Mouse (Mus musculus): Measurements from ENCODE around the gene Vmn1r3. TPM values are rescaled to one million over a fixed set of nuclear protein-coding genes. Genes with fewer than 3 reads are reported as not detected.
"Not testable (repeated sequence)": the region's sequence is repeated elsewhere in the genome, so short reads cannot be mapped to it uniquely, and the experiment has no call there.

Gene Vmn1r3
- polyA plus RNA-seq, 1 experiment from 2014 or later = not detected

DNA sequence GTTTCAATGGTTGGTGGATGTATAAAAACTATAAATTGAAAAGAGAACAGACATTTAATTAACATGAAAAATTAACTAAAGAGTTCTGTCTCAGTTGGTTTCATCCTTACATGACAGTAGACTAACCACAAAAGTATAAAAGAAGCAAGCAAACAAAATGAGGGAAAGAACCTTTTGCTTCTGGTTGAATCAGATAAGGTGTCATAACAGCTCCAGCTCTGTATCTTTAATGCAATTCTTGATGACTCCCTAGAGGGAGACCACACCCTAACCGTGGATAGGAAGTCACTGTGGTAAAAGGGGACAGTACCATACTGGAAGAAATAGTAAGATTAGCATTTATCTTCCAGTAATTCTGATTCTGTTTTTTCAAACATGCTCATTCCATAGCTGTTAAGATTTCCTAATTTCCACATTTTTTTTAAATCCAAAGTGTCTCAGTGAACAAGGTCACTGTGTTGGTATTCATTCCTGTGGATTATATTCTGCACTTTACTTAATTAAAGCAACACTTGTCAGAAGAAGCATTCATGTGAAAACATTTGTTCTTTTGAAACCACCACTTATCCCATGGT, 24.6 kb upstream of the Vmn1r3 start:
- ATAC-seq (ENCODE audit: insufficient read depth, low FRiP score, low read depth); H3K27me3 ChIP-seq (replicated peaks): not testable (repeated sequence)
- 52% methylated on average over 1 of the region's 1 CpGs for WGBS

DNA sequence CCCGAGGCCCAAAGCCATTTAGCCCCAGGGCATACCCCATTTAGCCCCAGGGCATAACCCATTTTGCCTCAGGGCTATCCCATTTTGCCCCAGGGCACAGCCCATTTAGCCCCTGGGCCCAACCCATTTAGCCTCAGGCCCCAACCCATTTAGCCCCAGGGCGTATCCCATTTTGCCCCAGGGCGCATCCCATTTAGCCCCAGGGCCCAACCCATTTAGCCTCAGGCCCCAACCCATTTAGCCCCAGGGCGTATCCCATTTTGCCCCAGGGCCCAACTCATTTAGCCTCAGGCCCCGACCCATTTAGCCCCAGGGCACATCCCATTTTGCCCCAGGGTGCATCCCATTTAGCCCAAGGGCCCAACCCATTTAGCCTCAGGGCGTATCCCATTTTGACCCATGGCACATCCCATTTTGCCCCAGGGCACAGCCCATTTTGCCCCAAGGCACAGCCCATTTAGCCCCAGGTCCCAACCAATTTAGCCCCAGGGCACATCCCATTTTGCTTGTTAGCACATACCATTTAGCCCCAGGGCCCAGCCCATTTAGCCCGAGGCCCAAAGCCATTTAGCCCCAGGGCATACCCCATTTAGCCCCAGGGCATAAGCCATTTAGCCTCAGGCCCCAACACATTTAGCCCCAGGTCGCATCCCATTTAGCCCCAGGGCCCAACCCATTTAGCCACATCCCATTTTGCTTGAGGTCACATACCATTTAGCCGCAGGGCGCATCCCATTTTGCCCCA, 8.2 kb downstream of the Vmn1r3 start:
- H3K36me3 ChIP-seq; H3K4me1 ChIP-seq; H3K27ac ChIP-seq; H3K9me3 ChIP-seq; H3K27me3 ChIP-seq (replicated peaks); H3K9ac ChIP-seq; H3K4me3 ChIP-seq (replicated peaks); H3K4me2 ChIP-seq; ATAC-seq (ENCODE audit: insufficient read depth, low FRiP score, low read depth): not testable (repeated sequence)
- 84% methylated on average over 10 of the region's 10 CpGs for WGBS

More for the DNA sequence above, 24.6 kb upstream of the Vmn1r3 start:
- H3K9me3 ChIP-seq; H3K36me3 ChIP-seq; H3K4me1 ChIP-seq; H3K4me3 ChIP-seq (replicated peaks); H3K4me2 ChIP-seq; H3K27ac ChIP-seq; H3K9ac ChIP-seq: not testable (repeated sequence)

DNA sequence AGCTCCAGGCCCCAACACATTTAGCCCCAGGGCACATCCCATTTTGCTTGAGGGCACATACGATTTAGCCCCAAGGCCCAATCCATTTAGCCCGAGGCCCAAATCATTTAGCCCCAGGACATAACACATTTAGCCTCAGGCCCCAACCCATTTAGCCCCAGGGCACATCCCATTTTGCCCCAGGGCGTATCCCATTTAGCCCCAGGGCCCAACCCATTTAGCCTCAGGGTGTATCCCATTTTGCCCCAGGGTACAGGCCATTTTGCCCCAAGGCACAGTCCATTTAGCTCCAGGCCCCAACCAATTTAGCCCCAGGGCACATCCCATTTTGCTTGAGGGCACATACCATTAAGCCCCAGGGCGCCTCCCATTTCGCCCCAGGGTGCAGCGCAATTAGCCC, 9.0 kb downstream of the Vmn1r3 start:
- not testable (repeated sequence) for H3K9me3 ChIP-seq; H3K27ac ChIP-seq; H3K4me3 ChIP-seq (replicated peaks); ATAC-seq (ENCODE audit: insufficient read depth, low FRiP score, low read depth); H3K4me2 ChIP-seq; H3K9ac ChIP-seq; H3K27me3 ChIP-seq (replicated peaks); H3K36me3 ChIP-seq; H3K4me1 ChIP-seq
- 86% methylated on average over 6 of the region's 6 CpGs for WGBS

DNA sequence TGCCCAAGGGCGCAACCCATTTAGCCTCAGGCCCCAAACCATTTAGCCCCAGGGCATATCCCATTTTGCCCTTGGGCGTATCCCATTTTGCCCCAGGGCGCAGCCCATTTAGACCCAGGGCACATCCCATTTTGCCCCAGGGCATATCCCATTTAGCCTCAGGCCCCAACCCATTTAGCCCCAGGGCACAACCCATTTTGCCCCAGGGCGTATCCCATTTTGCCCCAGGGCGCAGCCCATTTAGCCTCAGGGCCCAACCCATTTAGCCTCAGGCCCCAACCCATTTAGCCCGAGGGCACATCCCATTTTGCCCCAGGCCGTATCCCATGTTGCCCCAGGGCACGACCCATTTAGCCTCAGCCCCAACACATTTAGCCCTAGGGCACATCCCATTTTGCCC, 9.4 kb downstream of the Vmn1r3 start:
- not testable (repeated sequence) for H3K9ac ChIP-seq; ATAC-seq (ENCODE audit: insufficient read depth, low FRiP score, low read depth); H3K36me3 ChIP-seq; H3K4me3 ChIP-seq (replicated peaks); H3K4me2 ChIP-seq; H3K9me3 ChIP-seq; H3K27ac ChIP-seq; H3K4me1 ChIP-seq; H3K27me3 ChIP-seq (replicated peaks)
- 85% methylated on average over 7 of the region's 8 CpGs for WGBS

DNA sequence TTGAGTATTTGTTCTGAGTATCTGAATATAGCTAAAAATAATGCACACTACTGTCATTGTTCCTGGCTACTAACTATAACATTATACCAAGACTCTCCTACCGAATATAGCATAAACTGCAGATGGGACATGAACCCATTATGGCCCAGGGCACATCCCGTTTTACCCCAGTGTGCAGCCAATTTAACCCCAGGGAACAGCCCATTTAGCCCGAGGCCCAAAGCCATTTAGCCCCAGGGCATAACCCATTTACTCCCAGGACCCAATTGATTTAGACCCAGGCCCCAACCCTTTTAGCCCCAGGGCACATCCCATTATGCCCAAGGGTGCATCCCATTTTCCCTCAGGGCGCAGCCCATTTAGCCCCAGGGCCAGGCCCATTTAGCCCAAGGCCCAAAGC, 10.6 kb downstream of the Vmn1r3 start:
- not testable (repeated sequence) for ATAC-seq (ENCODE audit: insufficient read depth, low FRiP score, low read depth); H3K9ac ChIP-seq; H3K27ac ChIP-seq; H3K27me3 ChIP-seq (replicated peaks); H3K4me3 ChIP-seq (replicated peaks); H3K36me3 ChIP-seq; H3K4me1 ChIP-seq; H3K9me3 ChIP-seq; H3K4me2 ChIP-seq
- 78% methylated on average over 4 of the region's 4 CpGs for WGBS

DNA sequence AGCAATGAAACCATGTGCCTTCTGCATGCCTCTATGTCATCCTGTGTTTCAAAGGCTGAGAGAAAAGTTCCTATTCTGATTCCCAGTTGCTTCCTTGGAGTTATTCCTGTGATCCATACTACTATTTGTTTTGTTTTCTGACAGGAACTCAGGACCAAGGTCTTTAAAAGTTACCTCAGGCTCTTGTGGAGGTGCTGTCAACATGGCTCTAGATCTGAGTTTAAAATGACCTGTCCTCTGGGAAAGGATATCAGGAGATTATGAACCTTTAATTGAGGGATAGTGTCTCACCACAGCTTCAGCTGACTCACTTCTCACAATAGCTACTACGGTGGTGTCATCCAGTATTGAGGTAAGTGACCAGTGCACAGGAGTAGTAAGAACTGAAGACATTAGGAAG, 18.1 kb downstream of the Vmn1r3 start, which contains the start of gene Vmn1r2:
Gene Vmn1r2, plus strand, starts transcription at position 301 of the 400 bp plus-strand sequence.
- not testable (repeated sequence) for H3K9ac ChIP-seq; H3K4me3 ChIP-seq (replicated peaks); H3K27me3 ChIP-seq (replicated peaks); H3K9me3 ChIP-seq; H3K27ac ChIP-seq; ATAC-seq (ENCODE audit: insufficient read depth, low FRiP score, low read depth); H3K4me1 ChIP-seq; H3K4me2 ChIP-seq; H3K36me3 ChIP-seq
- no CpG with 5 or more reads among the region's 1 CpGs for WGBS

DNA sequence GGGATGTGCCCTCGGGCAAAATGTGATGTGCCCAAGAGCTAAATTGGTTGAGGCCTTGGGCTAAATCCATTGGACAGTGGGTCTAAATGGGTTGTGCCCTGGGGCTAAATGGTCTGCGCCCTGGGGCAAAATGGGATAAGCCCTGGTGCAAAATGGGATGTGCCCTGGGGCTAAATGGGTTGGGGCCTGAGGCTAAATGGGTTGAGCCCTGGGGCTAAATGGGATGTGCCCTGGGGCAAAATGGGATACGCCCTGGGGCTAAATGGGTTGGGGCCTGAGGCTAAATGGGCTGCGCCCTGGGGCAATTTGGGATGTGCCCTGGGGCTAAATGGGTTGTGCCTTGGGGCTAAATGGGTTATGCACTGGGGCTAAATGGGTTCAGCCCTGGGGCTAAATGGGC, 20.1 kb downstream of the Vmn1r3 start:
- H3K36me3 ChIP-seq = no peaks in the 10 kb centered on the region
- no peaks in the 10 kb centered on the region for H3K27me3 ChIP-seq (replicated peaks)
- H3K4me1 ChIP-seq = no peaks in the 10 kb centered on the region
- H3K27ac ChIP-seq = no peak overlapping the region
- no peak overlapping the region for H3K9ac ChIP-seq
- no peak overlapping the region for H3K4me2 ChIP-seq
- WGBS = 88% methylated on average over 4 of the region's 4 CpGs
- no peak overlapping the region for H3K4me3 ChIP-seq (replicated peaks)
- no peaks in the 10 kb centered on the region for H3K9me3 ChIP-seq
- no peak for ATAC-seq (ENCODE audit: insufficient read depth, low FRiP score, low read depth)

DNA sequence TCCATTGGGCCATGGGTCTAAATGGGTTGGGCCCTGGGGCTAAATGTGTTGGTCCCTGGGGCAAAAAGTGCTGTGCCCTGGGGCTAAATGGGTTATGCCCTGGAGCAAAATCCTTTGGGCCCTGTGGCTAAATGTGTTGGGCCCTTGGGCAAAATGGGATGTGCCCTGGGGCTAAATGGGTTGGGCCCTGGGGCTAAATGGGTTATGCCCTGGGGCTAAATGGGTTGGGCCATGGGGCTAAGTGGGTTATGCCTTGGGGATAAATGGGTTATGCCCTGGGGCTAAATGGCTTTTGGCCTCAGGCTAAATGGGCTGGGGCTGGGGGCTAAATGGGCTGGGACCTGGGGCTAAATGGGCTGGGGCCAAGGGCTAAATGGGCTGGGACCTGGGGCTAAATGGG, 20.7 kb downstream of the Vmn1r3 start:
- not testable (repeated sequence) for H3K27ac ChIP-seq; H3K9ac ChIP-seq; H3K36me3 ChIP-seq; H3K4me2 ChIP-seq; H3K27me3 ChIP-seq (replicated peaks); H3K4me3 ChIP-seq (replicated peaks); H3K9me3 ChIP-seq; ATAC-seq (ENCODE audit: insufficient read depth, low FRiP score, low read depth); H3K4me1 ChIP-seq

DNA sequence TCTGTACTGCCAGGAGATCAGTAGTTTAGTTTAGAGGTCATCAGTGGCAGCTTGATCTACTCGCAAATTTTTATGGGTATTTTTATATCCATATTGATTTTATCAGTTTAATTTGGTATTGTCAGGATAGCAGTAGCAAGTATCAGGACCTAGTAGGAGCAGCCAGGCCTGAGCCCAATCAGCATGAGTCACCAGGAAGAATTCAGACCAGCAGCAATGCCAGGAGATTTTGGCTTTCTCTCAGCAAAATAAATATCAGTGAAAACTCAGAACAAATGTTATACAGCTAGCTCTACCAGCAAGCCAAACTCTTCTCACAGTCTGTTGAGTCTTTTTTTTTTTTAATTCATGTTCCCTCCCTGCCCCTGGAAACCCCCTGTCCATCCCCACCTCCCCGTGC, 31.8 kb downstream of the Vmn1r3 start:
- H3K9me3 ChIP-seq; H3K27ac ChIP-seq; H3K9ac ChIP-seq; ATAC-seq (ENCODE audit: insufficient read depth, low FRiP score, low read depth); H3K36me3 ChIP-seq; H3K4me2 ChIP-seq; H3K27me3 ChIP-seq (replicated peaks); H3K4me3 ChIP-seq (replicated peaks); H3K4me1 ChIP-seq: not testable (repeated sequence)
- 71% methylated on average over 2 of the region's 2 CpGs for WGBS

DNA sequence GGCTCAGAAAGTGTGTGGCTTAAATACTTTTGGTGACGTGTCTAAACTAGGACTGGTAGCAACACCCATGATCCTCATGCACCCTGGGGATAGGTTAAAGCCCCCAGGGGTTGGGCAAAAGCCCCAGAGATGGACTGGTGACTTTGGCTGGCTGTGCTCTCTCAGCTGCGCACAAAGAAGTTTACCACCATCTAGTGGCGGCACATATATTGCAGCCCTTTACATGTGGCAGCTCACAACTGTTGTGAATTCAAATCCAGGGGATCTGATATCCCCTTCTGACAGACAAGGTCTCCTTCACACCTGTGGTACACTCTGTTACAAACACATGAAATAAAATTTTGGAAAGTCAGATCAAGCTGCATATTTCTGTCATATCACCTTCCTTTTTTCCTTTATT, 37.2 kb downstream of the Vmn1r3 start:
- H3K4me1 ChIP-seq; H3K4me3 ChIP-seq (replicated peaks); H3K27me3 ChIP-seq (replicated peaks); H3K27ac ChIP-seq; H3K4me2 ChIP-seq; ATAC-seq (ENCODE audit: insufficient read depth, low FRiP score, low read depth); H3K9me3 ChIP-seq; H3K9ac ChIP-seq; H3K36me3 ChIP-seq: not testable (repeated sequence)
- 0% methylated on average over 1 of the region's 3 CpGs for WGBS
